Mouse (Mus musculus) cerebral cortex, adult 2 months (tissue): ENCODE results near the gene 9130230L23Rik.

Source experiments
- WGBS: fragments of 180-500 bp; shearing (Covaris S2); methylation state at CpG from one replicate; pipeline ENCODE4 v1.1.7; 2018; 5-methylcytosine and 5-hydroxymethylcytosine counted together

9130230L23Rik gene

DNA sequence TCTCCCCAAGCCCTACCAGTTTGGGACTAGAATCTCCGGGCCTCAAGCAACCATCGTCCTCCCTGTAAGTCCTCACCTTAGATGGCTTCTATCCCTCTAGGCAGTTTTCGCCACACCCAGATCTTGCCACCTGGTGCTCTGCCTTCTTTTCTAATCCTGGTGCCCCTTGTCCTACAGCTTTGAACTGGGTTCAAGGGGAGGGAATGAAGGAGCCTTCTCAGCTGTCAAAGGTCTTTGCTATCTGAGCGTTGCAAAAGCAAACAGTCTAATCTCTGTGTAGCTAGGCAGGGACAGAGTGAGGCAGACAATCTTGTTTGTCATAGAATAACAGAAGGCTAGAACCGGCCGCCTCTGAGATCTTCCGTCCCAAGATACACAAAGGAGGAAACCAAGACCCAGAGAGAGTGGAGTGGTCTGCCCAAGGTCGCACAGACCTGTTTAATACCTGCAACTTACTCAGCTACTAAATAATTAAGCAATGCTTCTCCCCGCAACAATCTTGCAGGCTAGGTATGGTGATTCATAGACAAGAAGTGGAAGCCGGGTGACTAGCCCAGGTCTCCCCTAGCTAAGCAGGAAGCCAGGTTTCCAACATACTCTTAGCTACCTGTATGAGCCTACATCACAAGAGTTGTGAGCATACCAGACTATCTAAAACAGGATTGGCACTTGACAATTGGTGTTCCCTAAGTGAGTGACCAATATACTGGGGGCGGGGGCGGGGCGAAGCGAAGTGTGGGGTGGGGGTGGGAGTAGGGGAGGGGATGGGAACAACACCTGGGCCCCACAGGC lies at the start of gene 9130230L23Rik:
TSS of gene 9130230L23Rik (minus strand) at position 152 of the 792 bp plus-strand sequence.
- 75% methylated on average over 14 of the region's 14 CpGs for WGBS

- WGBS: 95% methylated on average over 20 of the region's 20 CpGs
Measured at GRCm38 (mm10) chr5:66052777-66053548, 48.9 kb upstream of the 9130230L23Rik start.

DNA sequence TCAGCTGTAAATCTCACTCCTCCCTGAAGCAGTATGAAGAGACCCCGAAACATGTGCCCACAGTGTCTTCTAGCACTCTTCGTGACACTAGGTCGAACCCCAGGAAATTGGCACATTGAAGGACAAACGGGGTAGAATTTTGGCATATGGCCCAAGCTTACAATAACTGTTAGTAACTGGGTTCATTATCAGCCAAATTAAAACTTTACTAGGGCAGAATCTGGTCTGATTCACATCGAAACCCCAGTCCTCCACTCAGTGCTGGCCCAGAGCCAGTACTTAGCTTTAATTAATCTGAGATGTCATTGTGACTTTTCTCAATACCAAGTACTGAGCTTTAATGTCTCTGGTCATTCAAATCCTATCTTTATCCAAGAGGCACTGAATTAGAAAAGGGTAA lies 46.8 kb upstream of the 9130230L23Rik start:
- WGBS: 55% methylated on average over 5 of the region's 5 CpGs

DNA sequence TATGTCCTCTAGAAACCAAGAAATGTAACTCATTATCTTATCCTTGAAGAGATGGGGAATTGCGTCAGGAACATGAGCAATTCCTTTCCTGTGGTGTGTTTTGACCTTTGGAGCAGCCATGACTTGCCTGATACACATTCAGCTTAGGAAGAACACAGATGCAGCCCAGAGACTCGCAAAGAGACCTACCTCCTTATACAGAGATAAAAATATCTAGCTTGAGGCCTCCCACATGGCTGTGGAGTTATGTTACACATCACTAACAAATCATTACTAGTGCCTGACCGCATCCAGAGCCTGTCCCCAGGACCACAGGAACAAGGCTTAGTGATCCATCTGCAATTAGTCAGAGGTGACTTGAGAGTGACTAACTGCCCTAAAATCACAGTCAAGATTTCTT lies 42.3 kb upstream of the 9130230L23Rik start:
- 82% methylated on average over 3 of the region's 3 CpGs for WGBS

GRCm38 (mm10) chr5:66043897-66044296 lies 39.8 kb upstream of the 9130230L23Rik start:
- WGBS: 89% methylated on average over 3 of the region's 3 CpGs

- WGBS: 67% methylated on average over 10 of the region's 10 CpGs
Measured at GRCm38 (mm10) chr5:66042651-66043340, 38.7 kb upstream of the 9130230L23Rik start.

DNA sequence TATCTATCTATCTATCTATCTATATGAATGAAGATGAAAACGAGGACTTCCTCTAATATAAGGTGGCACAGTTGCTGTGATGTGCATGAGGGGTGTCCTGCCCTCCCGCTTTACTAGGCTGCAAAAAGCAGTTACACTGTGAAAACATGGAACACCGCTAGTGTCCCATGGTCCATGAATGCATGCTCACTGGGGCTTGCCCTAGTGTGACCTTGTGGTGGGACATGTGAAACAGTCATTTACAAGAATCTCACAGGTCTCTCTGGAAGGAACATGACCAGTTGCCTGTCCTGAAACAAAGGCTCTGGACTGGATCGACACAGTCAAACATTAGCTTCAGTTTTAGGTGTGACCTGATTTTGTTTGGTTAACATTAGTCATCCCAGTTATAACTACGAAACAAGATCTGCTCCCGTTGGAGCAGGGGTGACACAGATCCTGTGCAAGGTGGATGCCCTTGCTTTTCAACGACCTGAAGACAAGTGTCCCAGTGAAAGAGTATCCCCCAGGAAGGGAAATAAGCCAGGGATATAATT lies 36.7 kb upstream of the 9130230L23Rik start:
- 90% methylated on average over 7 of the region's 7 CpGs for WGBS

- 95% methylated on average over 2 of the region's 2 CpGs for WGBS
Measured at GRCm38 (mm10) chr5:66039813-66040212, 35.7 kb upstream of the 9130230L23Rik start.

GRCm38 (mm10) chr5:66037066-66037465 lies 33.0 kb upstream of the 9130230L23Rik start:
- 64% methylated on average over 6 of the region's 6 CpGs for WGBS

DNA sequence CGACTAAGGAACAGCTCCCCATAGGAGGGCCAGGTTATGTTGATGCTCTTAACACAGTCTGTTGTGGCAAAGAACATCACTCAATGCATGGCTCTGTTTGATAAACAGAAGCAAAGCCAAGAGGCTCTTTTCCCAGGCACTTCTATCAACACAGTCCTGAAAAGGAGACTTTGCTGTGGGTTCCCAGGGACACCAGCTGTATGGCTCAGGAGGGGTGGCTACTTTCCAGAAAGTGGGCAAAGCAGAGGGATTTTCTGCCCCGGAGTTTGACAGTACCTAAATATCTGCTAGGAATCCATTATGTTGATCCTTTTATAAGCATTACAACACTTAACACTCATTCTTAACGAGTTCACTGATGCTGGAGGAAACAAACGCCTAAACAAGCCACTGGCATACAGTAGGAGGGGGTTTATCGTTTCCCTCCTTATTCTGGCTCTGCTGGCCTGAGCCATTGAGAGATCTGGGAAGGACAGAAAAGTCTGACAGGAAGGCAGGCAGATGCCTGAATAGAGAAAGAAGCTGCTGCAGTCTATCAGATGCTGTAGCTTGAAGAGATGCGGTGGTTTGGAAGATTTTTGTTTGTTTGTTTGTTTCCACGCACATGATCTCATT lies 32.5 kb upstream of the 9130230L23Rik start:
- 34% methylated on average over 7 of the region's 7 CpGs for WGBS

DNA sequence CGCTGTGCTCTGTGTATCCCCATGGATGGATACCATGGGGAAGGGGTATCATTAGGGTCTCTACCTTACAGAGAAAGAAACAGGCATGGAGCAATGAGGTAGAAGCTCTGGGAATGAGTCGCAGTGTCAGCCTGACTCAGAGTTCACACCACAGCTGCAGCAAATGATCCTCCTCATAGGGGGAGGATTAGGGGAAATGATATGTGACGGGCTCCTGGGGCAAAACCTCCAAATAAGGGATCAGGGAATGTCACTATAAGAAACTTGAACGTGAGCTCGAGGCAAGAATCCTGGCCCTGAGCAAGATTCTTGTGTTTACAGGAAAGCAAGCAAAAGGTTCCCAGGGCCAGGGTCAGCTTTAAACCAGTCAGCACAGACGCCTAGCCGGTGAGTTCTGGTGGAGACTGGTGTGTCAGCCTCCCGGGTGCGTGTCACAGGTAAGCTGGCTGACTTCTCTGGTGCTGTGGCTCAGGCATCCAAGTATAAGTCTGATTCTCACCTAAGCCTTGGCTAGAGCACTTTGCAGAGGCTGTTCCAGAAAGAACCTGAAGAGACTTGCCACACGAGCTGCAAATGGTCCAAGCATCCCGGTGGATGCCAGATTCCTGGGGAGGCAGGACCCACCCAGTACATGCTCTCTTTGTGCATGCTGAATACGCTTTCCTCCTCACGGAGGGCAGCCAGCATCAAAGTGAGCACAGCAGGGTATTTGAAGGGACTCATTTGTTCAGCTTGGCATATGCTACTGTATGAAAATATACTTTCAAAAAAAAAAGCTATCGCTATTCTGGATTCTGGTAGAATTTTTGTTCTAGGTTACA lies 30.5 kb upstream of the 9130230L23Rik start:
- 57% methylated on average over 14 of the region's 14 CpGs for WGBS

DNA sequence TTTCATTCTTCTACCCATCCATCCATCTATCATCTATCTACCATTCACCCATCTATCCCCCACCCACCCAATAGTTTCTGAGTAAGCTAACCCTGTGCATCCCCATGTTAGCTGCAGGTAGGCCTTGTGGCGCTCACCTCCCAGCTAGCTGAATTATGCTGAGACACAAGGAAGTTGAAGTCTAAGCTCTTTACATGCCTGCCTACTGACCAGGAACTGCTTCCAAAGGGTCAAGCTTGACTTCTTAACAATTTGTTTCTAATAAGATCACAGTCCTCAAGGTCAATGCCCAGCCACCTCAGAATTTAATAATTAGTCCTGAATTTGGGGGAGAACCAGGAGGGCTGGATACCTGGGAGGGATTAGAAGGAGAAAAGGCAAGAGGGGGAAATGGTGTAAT lies 28.7 kb upstream of the 9130230L23Rik start:
- WGBS: 100% methylated on average over 1 of the region's 1 CpGs

DNA sequence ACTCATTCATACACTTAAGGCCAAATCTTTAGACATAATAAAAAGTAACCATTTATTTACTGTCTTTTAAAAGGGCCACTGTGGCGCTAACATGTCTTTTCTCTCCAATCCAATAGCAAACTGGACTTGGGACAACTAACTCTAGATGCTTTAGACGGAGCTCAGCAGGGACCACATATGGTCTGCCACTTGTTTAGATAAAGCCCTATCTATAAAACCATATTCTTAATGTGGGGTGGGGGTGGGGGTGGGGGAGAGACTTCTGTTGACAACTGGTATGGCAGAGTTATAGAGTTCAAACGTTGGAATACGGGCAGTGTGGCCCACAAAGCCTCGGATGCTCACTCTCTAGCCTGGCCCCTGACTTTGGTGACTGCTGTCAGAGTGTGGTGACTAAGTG lies 27.6 kb upstream of the 9130230L23Rik start:
- WGBS: 89% methylated on average over 5 of the region's 5 CpGs

- WGBS: 79% methylated on average over 5 of the region's 5 CpGs
Measured at GRCm38 (mm10) chr5:66028232-66028631, 24.1 kb upstream of the 9130230L23Rik start.

GRCm38 (mm10) chr5:66027206-66027605 lies 23.1 kb upstream of the 9130230L23Rik start:
- WGBS: 95% methylated on average over 8 of the region's 8 CpGs

DNA sequence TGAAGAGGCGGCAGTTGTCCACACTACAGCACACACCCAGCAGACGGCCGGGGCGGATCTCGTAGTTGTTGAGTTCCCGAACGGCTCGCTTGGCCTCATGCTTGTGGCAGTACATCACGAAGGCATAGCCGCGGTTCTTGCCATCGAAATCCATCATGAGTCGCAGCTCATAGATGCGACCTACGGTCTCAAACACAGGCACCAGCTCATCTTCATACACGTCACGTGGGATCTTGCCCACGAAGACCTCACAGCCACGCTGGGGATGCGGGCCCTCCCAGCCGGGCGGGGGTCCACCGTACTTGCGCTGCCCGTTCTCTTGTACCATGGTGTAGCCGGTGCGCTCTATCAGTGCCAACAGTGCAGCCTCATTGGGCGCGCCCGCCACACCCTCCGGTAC lies 22.7 kb upstream of the 9130230L23Rik start:
- WGBS: 98% methylated on average over 31 of the region's 31 CpGs

GRCm38 (mm10) chr5:66015449-66015961 lies 11.4 kb upstream of the 9130230L23Rik start:
- WGBS: 90% methylated on average over 2 of the region's 2 CpGs

- 94% methylated on average over 2 of the region's 2 CpGs for WGBS
Measured at GRCm38 (mm10) chr5:66014437-66014836, 10.4 kb upstream of the 9130230L23Rik start.

GRCm38 (mm10) chr5:66013999-66014398 lies 9.9 kb upstream of the 9130230L23Rik start:
- WGBS: 88% methylated on average over 3 of the region's 3 CpGs

DNA sequence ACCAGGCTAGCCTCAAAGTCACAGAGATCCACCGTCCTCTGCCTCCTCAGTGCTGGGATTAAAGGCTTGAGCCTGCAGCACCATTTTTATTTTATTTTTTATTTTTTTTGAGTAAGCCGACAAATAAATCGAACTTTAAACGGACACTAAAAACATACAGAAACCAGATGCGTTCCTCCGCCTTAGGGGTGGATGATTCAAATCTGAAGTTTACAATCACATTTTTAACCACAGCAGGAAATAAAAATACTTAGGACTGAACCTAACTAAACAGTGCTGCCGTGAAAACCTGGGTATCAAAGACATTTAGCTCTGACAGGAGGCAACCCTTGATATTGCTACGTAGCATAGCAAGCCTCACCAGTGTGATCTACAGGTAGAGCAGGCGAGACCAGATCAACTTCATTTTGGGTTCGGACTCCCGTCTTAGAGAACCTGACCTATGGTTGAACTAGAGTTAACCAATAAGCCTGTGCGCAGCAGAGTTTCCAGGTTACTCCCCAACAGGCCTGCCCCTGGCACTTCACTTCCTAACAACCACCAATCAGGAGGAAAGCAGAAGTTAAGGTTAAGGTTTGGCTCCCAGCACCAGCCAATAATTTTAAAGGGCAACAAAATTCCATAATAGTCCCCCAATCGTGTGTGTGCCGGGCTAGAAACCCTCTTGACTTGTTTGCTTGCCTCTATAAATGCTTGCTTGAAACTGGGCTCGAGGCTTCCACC lies 4.3 kb upstream of the 9130230L23Rik start:
- WGBS: 87% methylated on average over 15 of the region's 15 CpGs
